Mouse (Mus musculus): ENCODE measurements around the gene Pde4d. TPM values are rescaled to one million over a fixed set of nuclear protein-coding genes. Genes with fewer than 3 reads are reported as not detected.

Gene Pde4d
- total RNA-seq, 2 experiments from 2014 or later: 38.1 to 40.2 TPM

GRCm38 (mm10) chr13:108598673-108599072 is 148.9 kb downstream of the Pde4d start:
- DNase-seq: no peak

- no peak for DNase-seq
Observed at GRCm38 (mm10) chr13:108599186-108599900, 149.6 kb downstream of the Pde4d start.

DNA sequence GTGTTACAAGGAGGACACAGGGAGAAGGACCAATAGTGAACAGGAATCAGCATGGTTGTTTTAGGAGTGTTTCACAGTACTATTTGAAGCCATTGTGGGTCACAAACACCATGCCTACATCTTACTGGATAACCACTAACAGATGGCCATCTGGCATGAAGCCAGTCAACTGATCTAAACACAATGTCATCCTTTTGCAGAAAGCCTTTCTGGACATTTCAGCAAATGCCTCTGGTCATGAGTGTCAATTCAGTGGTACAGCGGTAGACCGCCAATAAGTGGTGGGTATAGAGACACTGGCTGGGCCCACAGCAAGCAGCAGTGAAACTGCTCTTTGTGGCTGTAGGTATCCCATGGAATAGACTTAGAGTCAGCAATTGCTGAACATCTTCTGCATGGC is 151.3 kb downstream of the Pde4d start:
- no peak for DNase-seq

GRCm38 (mm10) chr13:108603502-108603901 is 153.8 kb downstream of the Pde4d start:
- DNase-seq: no peak

DNA sequence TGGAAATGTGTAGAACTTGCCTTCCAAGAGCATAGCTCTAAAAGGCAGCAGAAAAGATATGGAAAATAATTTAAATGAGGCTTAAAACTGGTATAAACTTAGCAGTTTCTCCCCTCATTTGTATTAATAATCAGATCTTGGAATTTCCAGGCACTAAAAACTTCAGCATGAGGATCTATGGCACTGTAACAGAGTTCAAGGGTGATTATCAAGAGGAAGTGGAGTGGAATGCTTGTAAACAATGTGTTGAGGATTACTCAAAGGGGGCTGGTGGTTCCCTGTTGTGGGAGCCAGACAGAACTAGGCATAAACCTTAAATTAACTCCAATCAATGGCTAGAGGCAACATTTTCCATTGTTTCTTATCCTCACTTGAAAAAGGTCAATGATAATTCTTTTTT is 154.5 kb downstream of the Pde4d start:
- DNase-seq: no peak

- DNase-seq: no peak
Observed at GRCm38 (mm10) chr13:108618207-108618606, 168.5 kb downstream of the Pde4d start.

GRCm38 (mm10) chr13:108622681-108623080 is 172.9 kb downstream of the Pde4d start:
- DNase-seq: no peak

DNA sequence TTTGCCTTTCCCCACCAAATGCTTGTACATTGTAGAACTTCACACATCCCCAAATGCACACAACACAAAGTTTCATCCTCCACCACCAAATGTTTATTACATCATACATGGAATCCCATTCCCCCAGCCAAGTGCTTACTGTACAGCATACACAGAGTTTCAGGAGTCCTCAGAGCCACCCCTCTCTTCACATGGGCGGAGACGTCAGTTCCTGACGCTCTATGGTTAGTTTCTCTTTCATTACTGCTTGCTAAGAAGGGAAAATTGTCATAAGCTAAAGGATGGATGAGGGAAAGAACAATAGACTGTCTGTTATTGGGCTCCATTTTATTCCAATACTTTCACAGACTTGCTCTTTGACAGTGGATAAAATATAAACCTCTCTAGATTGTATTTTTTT is 174.2 kb downstream of the Pde4d start:
- no peak for DNase-seq

DNA sequence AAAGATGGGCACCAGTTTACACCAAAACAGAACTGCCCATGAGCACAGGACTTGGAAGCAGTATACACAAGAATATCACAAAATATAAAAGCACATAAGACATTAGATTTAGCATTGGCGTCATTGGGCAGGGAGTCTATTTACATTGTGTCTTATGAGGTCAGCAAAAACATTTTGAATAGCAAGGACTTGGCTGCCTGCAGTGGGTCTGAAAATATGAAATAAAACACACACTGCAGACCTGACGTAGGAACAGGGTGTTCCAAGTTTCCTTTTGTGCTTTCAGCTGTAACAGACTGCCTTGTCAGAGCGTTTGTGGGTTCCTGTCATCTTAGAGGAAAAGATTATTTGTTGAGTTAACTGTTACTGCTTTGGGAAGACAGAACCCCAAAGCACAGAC is 176.4 kb downstream of the Pde4d start:
- no peak for DNase-seq

- no peak for DNase-seq
Observed at GRCm38 (mm10) chr13:108628501-108628900, 178.8 kb downstream of the Pde4d start.

GRCm38 (mm10) chr13:108630576-108630975 is 180.8 kb downstream of the Pde4d start:
- no peak for DNase-seq

- no peak for DNase-seq
Observed at GRCm38 (mm10) chr13:108631222-108631621, 181.5 kb downstream of the Pde4d start.

DNA sequence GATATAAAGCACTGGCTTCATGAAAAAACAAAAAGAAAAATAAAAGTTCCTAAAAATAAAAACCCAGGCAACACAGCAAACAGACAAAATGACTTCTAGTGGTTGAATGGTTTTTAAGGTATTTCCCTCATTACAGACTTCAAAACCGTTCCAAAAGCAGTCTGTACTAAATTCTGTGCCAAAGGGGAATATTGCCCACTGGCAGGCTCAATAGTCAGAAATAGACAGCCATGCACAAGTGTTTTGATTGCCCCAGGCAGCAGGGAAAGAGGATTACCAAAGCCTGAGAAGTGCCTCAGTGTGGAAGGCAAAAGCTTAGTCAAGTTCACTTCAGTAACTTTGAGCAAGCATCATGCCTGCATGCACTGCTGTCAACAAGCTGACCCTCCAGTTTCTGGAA is 186.8 kb downstream of the Pde4d start:
- no peak for DNase-seq

GRCm38 (mm10) chr13:108642259-108642658 is 192.5 kb downstream of the Pde4d start:
- no peak for DNase-seq

GRCm38 (mm10) chr13:108646801-108647200 is 197.1 kb downstream of the Pde4d start:
- DNase-seq: no peak

DNA sequence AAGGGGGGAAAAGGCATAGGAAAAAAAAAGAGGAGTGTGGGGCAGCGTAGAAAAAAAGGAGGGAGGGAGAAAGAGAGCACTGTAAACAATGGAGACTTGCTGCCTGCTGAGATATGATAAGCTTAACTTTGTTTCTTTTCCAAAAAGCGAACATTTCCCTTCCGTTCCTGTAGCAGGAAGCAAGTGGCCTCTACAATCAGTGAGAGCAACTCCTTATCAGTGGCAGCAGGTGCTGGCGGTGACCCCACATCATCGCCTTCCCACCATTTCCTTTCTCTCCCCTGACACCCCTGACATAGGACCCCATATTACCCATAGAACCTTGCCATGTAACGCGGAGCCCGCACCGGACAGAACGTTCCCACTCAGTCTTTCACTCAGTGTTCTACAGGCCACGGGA is 197.5 kb downstream of the Pde4d start:
- no peak for DNase-seq

DNA sequence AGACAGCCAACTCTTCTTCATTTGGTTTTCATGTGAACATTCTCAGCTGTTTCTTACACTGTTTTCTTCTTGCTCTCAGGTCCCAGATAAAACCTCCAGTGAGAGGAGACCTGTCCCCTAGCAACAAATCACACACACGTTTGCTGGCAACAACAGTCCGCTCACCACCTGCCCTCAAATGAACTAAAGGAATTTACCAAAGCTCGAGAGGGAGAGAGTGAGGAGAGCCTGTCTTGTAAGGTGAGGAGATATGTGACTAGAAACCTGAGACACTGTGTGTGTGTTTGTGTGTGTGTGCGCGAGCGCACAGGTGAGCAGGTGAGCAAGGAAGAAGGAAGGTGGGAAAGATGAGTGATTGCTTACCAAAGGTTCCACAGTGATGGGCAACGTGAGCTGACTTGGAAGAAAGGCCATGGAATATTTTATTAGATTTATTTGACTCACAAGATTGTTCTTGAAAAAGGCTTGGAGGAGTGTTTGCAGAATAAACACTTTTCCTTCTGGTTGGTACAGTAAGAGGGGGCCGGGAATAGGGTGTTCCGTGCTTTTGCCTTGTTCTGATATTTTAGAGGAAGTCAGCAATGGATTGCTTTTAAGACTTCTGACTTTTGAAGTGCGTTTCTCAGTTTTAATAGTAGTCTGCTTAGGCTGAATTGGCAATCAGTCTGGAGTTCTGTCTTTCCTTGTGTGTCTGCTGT is 204.4 kb downstream of the Pde4d start:
- no peak for DNase-seq

DNA sequence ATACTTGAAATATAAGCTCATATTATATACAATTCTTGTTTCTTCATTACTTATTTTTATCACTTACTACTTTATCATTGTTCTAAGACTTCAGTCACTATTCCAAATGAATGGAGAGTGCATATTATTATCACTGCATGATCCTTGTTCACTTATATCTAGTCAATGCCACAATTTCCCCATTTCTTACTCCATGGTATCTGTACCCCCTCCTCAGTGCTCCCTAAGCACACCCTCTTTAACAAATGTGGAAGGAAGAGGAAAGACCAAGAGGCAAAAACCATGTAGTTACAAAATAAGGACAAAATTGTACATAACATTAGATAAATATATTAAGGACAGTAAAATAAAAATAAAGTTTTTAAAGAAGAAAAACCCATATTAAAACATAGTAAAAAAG is 216.8 kb downstream of the Pde4d start:
- no peak for DNase-seq

DNA sequence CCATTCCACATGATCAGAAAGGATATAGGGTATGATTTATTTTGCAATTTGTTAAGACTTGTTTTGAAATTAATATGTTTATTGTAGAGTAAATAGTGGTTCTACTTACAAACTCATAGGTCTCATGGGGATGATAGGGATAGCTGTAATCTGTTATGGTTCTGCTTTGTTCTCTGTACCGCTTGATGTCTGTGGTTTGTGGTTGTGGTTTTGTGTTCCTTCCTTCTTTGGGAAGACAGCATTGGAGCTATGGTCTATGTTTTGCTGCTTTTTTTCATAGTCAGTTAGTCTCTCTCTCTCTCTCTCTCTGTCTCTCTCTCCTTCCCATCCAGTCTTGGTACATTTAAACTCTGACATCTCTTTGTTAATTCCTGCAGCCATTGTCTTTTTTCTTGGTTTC is 217.3 kb downstream of the Pde4d start:
- DNase-seq: no peak

GRCm38 (mm10) chr13:108677056-108677455 is 227.3 kb downstream of the Pde4d start:
- no peak for DNase-seq

DNA sequence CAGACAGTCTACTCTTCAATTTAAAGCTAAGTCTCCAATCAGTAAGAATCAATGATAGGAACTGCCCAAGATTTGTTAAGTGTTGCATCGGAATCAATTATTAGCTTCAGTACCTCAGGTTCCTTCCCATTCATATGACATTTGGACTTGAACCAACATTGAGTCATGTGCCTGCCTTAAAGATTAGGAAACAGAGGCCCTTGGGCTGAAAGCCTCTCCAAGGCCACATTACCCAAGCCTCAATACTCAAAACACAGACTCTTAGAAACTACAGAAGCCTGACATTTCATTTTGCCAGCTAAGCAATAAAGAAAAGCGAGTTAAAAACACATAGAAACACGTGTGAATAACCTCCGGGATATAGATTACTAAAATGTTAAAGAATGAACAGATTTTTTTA is 233.3 kb downstream of the Pde4d start:
- DNase-seq: no peak

DNA sequence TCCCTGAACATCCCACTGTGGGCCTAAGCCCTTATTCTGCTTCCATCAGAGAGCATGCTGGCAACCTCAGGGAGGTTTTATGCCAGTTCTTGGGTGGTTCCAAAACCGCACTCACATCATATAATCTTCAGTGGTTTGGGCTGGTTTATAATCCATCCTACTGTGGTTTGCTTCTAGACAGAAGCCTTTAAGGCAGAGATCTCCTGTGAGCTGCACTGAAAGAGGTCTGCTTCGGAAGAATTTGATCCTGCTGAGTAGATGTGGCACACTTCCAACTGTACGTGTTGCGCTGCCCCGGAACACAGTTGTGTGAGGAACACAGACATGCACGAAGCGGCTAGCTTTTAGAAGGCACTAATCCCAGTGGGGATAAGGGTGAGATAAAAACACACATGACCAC is 236.1 kb downstream of the Pde4d start:
- DNase-seq: no peak

GRCm38 (mm10) chr13:108686262-108686661 is 236.5 kb downstream of the Pde4d start:
- no peak for DNase-seq

DNA sequence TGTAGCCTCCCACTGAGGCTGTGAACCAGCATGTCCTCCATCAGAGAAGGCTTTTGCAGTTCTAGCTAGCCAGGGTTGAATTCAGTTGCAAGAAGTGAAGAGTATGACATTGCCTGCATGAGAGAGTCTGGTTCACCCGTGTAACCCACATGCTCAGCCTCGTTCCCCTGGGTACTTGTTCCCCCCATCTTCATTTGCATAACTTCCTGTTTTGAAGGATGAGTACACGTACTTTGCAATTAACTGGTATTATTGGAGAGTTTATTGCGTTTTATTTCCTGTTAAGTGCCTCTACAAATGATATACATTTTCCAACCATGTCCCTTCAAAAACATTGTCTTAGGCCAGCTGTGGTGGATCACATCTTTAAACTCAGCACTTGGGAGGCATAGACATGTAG is 237.1 kb downstream of the Pde4d start:
- no peak for DNase-seq

All from adrenal gland, postnatal 36 days (tissue).